Mouse (Mus musculus) hindbrain, embryonic 12.5 days (tissue): ENCODE data around the gene Mmp17. TPM values are rescaled to one million over a fixed set of nuclear protein-coding genes. Genes with fewer than 3 reads are reported as not detected.

Experiments used
- polyA plus RNA-seq: library from polyadenylated mRNA; unstranded; fragments of >200 nt; fragmentation: Nextera tagmentation; extraction: Ambion mirVana; gene quantifications from 2 replicates; pipeline ENCODE4 v1.2.1, GENCODE M21; 2016

Mmp17 gene
- polyA plus RNA-seq, 1 experiment from 2014 or later = 8.5 TPM

Other genes starting within 250 kb of the Mmp17 start
- 60.7 and 70.4 TPM in 2 replicates for gene Sfswap, start 82.9 kb upstream of the Mmp17 start, polyA plus RNA-seq
- gene Zfp11, start 85.9 kb downstream of the Mmp17 start, polyA plus RNA-seq = 5.8 and 6.5 TPM in 2 replicates
- gene Sept14, start 124.3 kb downstream of the Mmp17 start, polyA plus RNA-seq = not detected in 2 replicates
- 149 and 151 TPM in 2 replicates for gene Mrps17, start 131.3 kb downstream of the Mmp17 start, polyA plus RNA-seq
- gene Nipsnap2, start 140.9 kb downstream of the Mmp17 start, polyA plus RNA-seq = 81.7 and 94.6 TPM in 2 replicates
- 35.3 and 36.4 TPM in 2 replicates for gene Psph, start 203.3 kb downstream of the Mmp17 start, polyA plus RNA-seq